Mouse (Mus musculus): ENCODE results near the gene Cbfa2t2.

DNA sequence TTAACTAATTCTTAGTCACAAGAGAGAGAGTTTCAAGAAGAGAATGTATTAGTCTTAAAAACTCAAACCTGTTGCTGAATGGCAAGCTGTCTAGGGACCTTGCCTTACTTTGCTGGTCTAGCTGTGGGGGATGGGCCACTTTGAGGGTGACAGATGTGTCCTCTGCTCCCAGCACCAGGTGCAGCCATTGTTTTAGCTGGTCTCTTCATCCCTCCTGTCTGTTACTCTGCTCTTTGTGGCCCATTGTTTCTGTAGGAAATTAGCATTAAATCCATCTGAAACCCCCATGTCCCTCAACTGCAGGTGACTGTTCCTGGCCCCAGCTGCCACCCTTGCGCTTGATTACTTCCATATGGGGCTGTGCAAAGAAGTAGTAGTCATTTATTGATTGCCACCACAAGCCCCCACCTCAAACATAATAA is 29.6 kb downstream of the Cbfa2t2 start:
- TF ChIP-seq CTCF (IDR thresholded peaks at IDR 0.05; ENCODE audit: control insufficient read depth, insufficient read depth, insufficient read length), result no peak
- TF ChIP-seq CEBPB (IDR thresholded peaks at IDR 0.05; ENCODE audit: low read depth), result no peak
- no peak for TF ChIP-seq MYOG (IDR thresholded peaks at IDR 0.05; ENCODE audit: control insufficient read depth, extremely low read depth, insufficient read length)
- no peak for TF ChIP-seq MYOD1 (IDR thresholded peaks at IDR 0.05; ENCODE audit: control insufficient read depth, insufficient read length, low read depth)

All from C2C12 (cell line).